Mouse (Mus musculus): ENCODE results near the gene Det1. TPM values are rescaled to one million over a fixed set of nuclear protein-coding genes. Genes with fewer than 3 reads are reported as not detected.
A peak's percentile ranks its signal among the peaks of the same experiment; 100 is the strongest.

Det1 gene
- polyA plus RNA-seq, 2 experiments from 2014 or later = 15.7 to 18.8 TPM

- ATAC-seq = no peak
Measured at GRCm38 (mm10) chr7:78846066-78846716, 872 bp downstream of the Det1 start.

GRCm38 (mm10) chr7:78841601-78842000, 5.5 kb downstream of the Det1 start:
- ATAC-seq = no peak

GRCm38 (mm10) chr7:78837250-78837649, 9.8 kb downstream of the Det1 start:
- ATAC-seq = no peak

GRCm38 (mm10) chr7:78835656-78836055, 11.4 kb downstream of the Det1 start:
- no peak for ATAC-seq

GRCm38 (mm10) chr7:78827749-78828362, 19.2 kb downstream of the Det1 start:
- ATAC-seq = no peak

GRCm38 (mm10) chr7:78826682-78827385, 20.2 kb downstream of the Det1 start:
- no peak for ATAC-seq

GRCm38 (mm10) chr7:78818336-78818735, 28.7 kb downstream of the Det1 start:
- no peak for ATAC-seq

- ATAC-seq = no peak
Measured at GRCm38 (mm10) chr7:78814766-78815165, 32.3 kb downstream of the Det1 start.

GRCm38 (mm10) chr7:78813791-78814190, 33.3 kb downstream of the Det1 start:
- ATAC-seq = no peak

GRCm38 (mm10) chr7:78807192-78807591, 39.9 kb downstream of the Det1 start:
- no peak for ATAC-seq

- peak; percentile 65 for ATAC-seq
Measured at GRCm38 (mm10) chr7:78803841-78804240, 43.2 kb downstream of the Det1 start.

GRCm38 (mm10) chr7:78799730-78800496, 47.1 kb downstream of the Det1 start:
- no peak for ATAC-seq

GRCm38 (mm10) chr7:78797843-78798455, 49.1 kb downstream of the Det1 start:
- ATAC-seq = no peak

- no peak for ATAC-seq
Measured at GRCm38 (mm10) chr7:78796624-78797023, 50.4 kb downstream of the Det1 start.

- ATAC-seq = no peak
Measured at GRCm38 (mm10) chr7:78794571-78795092, 52.4 kb downstream of the Det1 start.

GRCm38 (mm10) chr7:78793895-78794570, 53.0 kb downstream of the Det1 start:
- ATAC-seq = peak; percentile 46

GRCm38 (mm10) chr7:78791359-78792222, 55.5 kb downstream of the Det1 start:
- peak; percentile 82 for ATAC-seq

GRCm38 (mm10) chr7:78787793-78788380, 59.2 kb downstream of the Det1 start:
- ATAC-seq = no peak

GRCm38 (mm10) chr7:78785906-78786305, 61.2 kb downstream of the Det1 start:
- ATAC-seq = no peak
